Mouse (Mus musculus): ENCODE data around the gene Arid1b. TPM values are rescaled to one million over a fixed set of nuclear protein-coding genes. Genes with fewer than 3 reads are reported as not detected.

The Arid1b gene
- polyA plus RNA-seq, 1 experiment from 2014 or later = 20.5 TPM

DNA sequence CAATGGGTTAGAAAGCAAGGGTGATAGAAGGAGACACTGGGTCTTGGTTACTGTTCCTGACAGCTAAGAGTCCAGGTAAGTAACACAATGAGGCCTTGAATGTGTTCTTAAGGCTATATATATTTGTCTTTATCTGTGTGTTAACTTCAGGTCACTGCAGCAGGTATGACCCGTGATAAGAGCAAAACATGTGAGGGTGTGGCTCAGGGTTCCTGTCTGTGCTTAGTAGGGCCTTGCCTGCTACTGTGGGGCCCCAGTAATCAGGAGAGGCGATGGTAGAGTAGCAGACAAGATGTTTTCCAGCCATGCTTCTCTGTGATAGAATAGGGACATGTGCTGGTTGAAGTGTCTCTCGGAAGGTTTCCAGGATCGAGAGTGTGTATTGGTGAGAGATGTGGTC lies 118.0 kb downstream of the Arid1b start:
- Histone ChIP-seq H3K9ac (no peak overlapping the region), H3K9me3 (ENCODE audit: control insufficient read depth, low read length) (no peaks in the 10 kb centered on the region), H3K27me3 (ENCODE audit: control insufficient read depth, insufficient read depth, low read length) (no peaks in the 10 kb centered on the region), H3K4me1 (replicated peaks; ENCODE audit: control insufficient read depth, insufficient read depth, low read length) (peaks cover 28% of the 10 kb centered on the region), H3K4me2 (replicated peaks) (no peak overlapping the region), H3K4me3 (replicated peaks; ENCODE audit: low read length) (no peak overlapping the region), H3K27ac (no peak overlapping the region), H3K36me3 (replicated peaks; ENCODE audit: control insufficient read depth, insufficient read depth) (no peaks in the 10 kb centered on the region)
- 93% methylated on average over 4 of the region's 4 CpGs for WGBS
- DNase-seq (ENCODE audit: low spot score) (no peak), ATAC-seq (ENCODE audit: low FRiP score) (no peak)

DNA sequence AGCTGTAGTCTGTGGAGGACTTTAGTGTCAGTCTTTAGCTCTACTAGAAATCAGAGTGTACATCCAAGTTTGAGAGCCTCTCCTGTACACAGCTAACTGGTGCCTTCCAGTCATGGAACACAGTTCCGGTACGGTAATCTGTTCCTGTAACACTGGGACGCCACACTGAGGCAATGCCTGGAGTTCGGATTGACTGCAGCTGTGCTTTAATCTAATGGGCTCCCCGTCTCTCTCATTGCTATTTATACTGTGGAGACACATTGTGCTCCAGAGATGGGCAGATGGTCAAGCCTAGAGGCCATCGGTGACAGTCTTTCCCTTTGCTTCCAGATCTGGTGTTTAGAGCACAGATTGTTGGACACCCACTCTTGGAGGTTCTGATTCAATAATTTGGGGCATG lies 121.8 kb downstream of the Arid1b start:
- Histone ChIP-seq H3K9ac (no peak overlapping the region), H3K36me3 (replicated peaks; ENCODE audit: control insufficient read depth, insufficient read depth) (no peaks in the 10 kb centered on the region), H3K4me3 (replicated peaks; ENCODE audit: low read length) (no peak overlapping the region), H3K4me2 (replicated peaks) (no peak overlapping the region), H3K27ac (no peak overlapping the region), H3K4me1 (replicated peaks; ENCODE audit: control insufficient read depth, insufficient read depth, low read length) (peaks cover 18% of the 10 kb centered on the region), H3K27me3 (ENCODE audit: control insufficient read depth, insufficient read depth, low read length) (no peaks in the 10 kb centered on the region), H3K9me3 (ENCODE audit: control insufficient read depth, low read length) (no peaks in the 10 kb centered on the region)
- DNase-seq (ENCODE audit: low spot score) (no peak), ATAC-seq (ENCODE audit: low FRiP score) (no peak)
- 70% methylated on average over 6 of the region's 6 CpGs for WGBS

- no peak overlapping the region for H3K9ac ChIP-seq
- H3K27me3 ChIP-seq (ENCODE audit: control insufficient read depth, insufficient read depth, low read length) = no peaks in the 10 kb centered on the region
- H3K4me1 ChIP-seq (replicated peaks; ENCODE audit: control insufficient read depth, insufficient read depth, low read length) = peaks cover 21% of the 10 kb centered on the region
- no peaks in the 10 kb centered on the region for H3K9me3 ChIP-seq (ENCODE audit: control insufficient read depth, low read length)
- DNase-seq (ENCODE audit: low spot score) (no peak), ATAC-seq (ENCODE audit: low FRiP score) (no peak)
- H3K27ac ChIP-seq = no peak overlapping the region
- WGBS = 85% methylated on average over 2 of the region's 2 CpGs
- H3K4me3 ChIP-seq (replicated peaks; ENCODE audit: low read length) = no peak overlapping the region
- no peak overlapping the region for H3K4me2 ChIP-seq (replicated peaks)
- no peaks in the 10 kb centered on the region for H3K36me3 ChIP-seq (replicated peaks; ENCODE audit: control insufficient read depth, insufficient read depth)
Observed at GRCm38 (mm10) chr17:5116990-5117389, 122.9 kb downstream of the Arid1b start.

DNA sequence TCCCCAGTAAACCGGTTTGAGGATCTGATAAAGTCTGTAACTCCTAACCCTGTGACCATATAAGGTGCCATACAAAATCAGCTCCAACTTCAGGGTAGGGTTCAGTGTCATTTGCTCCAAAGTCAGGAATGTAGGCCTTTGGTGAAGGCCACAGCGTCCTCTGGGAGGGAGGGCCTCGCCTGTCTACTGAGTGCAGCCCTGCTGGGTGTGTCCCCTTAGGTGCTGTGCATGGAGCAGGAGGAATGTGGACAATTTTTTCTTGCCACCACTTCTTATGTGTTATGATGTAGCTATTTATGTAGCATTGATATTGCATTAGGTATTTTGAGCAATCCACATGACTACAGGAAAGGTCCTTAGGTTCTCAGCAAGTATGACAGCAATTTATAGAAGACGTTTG lies 124.0 kb downstream of the Arid1b start:
- Histone ChIP-seq H3K4me3 (replicated peaks; ENCODE audit: low read length) (no peak overlapping the region), H3K9ac (no peak overlapping the region), H3K9me3 (ENCODE audit: control insufficient read depth, low read length) (no peaks in the 10 kb centered on the region), H3K27ac (no peak overlapping the region), H3K4me1 (replicated peaks; ENCODE audit: control insufficient read depth, insufficient read depth, low read length) (peaks cover 25% of the 10 kb centered on the region), H3K27me3 (ENCODE audit: control insufficient read depth, insufficient read depth, low read length) (no peaks in the 10 kb centered on the region), H3K36me3 (replicated peaks; ENCODE audit: control insufficient read depth, insufficient read depth) (no peaks in the 10 kb centered on the region), H3K4me2 (replicated peaks) (no peak overlapping the region)
- 93% methylated on average over 4 of the region's 4 CpGs for WGBS
- DNase-seq (ENCODE audit: low spot score) = no peak
- ATAC-seq (ENCODE audit: low FRiP score) = no peak

GRCm38 (mm10) chr17:5124643-5125042 lies 130.5 kb downstream of the Arid1b start:
- Histone ChIP-seq H3K27me3 (ENCODE audit: control insufficient read depth, insufficient read depth, low read length) (no peaks in the 10 kb centered on the region), H3K4me1 (replicated peaks; ENCODE audit: control insufficient read depth, insufficient read depth, low read length) (peaks cover 17% of the 10 kb centered on the region), H3K36me3 (replicated peaks; ENCODE audit: control insufficient read depth, insufficient read depth) (no peaks in the 10 kb centered on the region), H3K9me3 (ENCODE audit: control insufficient read depth, low read length) (no peaks in the 10 kb centered on the region), H3K27ac (no peak overlapping the region), H3K4me3 (replicated peaks; ENCODE audit: low read length) (no peak overlapping the region), H3K9ac (no peak overlapping the region), H3K4me2 (replicated peaks) (no peak overlapping the region)
- no peak for DNase-seq (ENCODE audit: low spot score)
- no peak for ATAC-seq (ENCODE audit: low FRiP score)
- WGBS = 70% methylated on average over 2 of the region's 2 CpGs

DNA sequence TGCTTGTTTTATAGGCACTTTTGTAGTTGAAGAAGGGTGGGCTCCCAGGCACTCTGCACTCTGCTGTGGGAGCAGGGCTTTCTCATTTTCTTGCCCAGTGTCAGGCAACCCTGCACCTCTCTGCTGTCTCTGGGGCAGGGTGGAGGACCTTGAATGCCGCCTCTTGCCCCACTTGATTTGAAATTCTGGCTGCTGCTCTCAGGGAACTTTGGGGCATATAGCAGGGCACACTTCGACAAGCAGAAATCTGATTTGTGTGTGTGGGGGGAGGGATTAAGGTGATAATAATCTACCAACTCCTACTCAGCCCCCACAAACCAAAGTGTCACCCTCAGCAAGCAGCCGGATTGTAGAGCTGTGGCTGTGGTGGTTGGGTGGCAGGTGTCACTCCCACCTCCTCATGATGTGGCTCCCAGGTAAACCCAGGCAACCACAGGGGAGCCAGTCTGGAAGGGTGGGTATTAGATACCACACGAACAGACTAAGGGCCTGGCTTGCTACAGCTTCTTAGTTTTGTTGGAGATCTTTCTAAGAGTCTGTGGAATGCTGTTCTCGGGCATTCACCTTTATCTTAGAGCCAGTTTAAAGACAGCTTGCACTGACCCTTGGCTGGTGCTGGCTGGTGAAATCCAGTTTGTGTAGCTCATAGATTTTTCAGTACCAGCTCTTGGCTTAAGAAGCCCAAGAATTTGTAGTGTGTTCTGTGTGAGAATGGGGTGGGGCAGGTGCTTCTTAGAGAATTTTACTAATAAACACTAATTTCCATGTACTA lies 131.1 kb downstream of the Arid1b start:
- ATAC-seq (ENCODE audit: low FRiP score) (no peak), DNase-seq (ENCODE audit: low spot score) (no peak)
- H3K4me3 ChIP-seq (replicated peaks; ENCODE audit: low read length) = no peak overlapping the region
- 82% methylated on average over 5 of the region's 5 CpGs for WGBS
- no peaks in the 10 kb centered on the region for H3K9me3 ChIP-seq (ENCODE audit: control insufficient read depth, low read length)
- no peak overlapping the region for H3K4me2 ChIP-seq (replicated peaks)
- H3K36me3 ChIP-seq (replicated peaks; ENCODE audit: control insufficient read depth, insufficient read depth) = no peaks in the 10 kb centered on the region
- no peak overlapping the region for H3K9ac ChIP-seq
- peaks cover 17% of the 10 kb centered on the region for H3K4me1 ChIP-seq (replicated peaks; ENCODE audit: control insufficient read depth, insufficient read depth, low read length)
- H3K27ac ChIP-seq = no peak overlapping the region
- no peaks in the 10 kb centered on the region for H3K27me3 ChIP-seq (ENCODE audit: control insufficient read depth, insufficient read depth, low read length)

DNA sequence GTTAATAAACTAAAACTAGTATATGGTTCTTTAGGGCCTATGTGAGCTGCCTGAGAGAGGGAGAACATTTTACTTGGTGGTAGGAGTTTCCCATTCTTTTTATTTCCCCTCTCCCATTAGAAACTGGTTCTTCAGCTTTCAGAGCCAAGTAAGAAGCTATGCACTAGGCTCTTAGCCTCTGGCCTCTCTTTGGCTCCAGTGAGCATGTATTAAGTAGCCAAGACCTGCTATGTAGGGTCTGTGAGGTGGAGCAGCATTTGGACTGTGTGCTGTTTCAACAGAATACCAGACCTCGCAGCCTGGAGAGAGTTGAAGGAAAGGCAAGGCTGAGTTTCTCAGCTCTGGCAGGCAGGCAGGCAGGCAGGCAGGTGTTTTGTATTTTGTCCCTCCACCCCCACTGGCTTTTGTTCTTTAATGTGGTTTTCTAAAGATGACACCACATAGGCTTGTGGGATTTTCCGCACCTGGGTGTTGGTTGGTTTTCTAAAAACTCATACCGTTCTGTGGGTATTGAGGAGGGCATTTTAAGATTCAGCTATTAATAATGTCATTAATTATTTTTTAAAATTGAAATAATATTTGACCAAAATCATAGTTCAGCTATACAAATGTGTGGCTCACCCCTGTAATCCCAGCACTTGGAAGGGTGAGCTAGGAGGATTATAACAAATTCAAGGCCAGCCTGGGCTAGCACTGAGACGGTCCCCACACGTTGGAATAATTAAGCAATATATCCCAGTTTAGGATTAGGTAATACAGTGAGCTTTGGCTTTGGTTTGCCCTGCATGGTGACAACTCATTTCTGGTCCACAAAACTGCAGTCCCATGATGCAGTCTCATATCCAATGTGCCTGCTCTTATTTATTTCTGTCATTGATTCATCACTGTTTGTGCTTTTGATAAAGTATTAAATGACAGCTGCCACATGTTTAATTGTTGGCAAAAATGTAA lies 132.0 kb downstream of the Arid1b start:
- ATAC-seq (ENCODE audit: low FRiP score) = no peak
- DNase-seq (ENCODE audit: low spot score) = no peak
- Histone ChIP-seq H3K9ac (no peak overlapping the region), H3K9me3 (ENCODE audit: control insufficient read depth, low read length) (no peaks in the 10 kb centered on the region), H3K4me2 (replicated peaks) (no peak overlapping the region), H3K4me1 (replicated peaks; ENCODE audit: control insufficient read depth, insufficient read depth, low read length) (peaks cover 12% of the 10 kb centered on the region), H3K36me3 (replicated peaks; ENCODE audit: control insufficient read depth, insufficient read depth) (no peaks in the 10 kb centered on the region), H3K4me3 (replicated peaks; ENCODE audit: low read length) (no peak overlapping the region), H3K27ac (no peak overlapping the region), H3K27me3 (ENCODE audit: control insufficient read depth, insufficient read depth, low read length) (no peaks in the 10 kb centered on the region)
- WGBS = 90% methylated on average over 5 of the region's 5 CpGs

- H3K4me1 ChIP-seq (replicated peaks; ENCODE audit: control insufficient read depth, insufficient read depth, low read length) = peaks cover 4% of the 10 kb centered on the region
- no peak overlapping the region for H3K4me2 ChIP-seq (replicated peaks)
- no peaks in the 10 kb centered on the region for H3K9me3 ChIP-seq (ENCODE audit: control insufficient read depth, low read length)
- WGBS = 83% methylated on average over 2 of the region's 2 CpGs
- H3K36me3 ChIP-seq (replicated peaks; ENCODE audit: control insufficient read depth, insufficient read depth) = no peaks in the 10 kb centered on the region
- H3K27ac ChIP-seq = no peak overlapping the region
- DNase-seq (ENCODE audit: low spot score) = no peak
- H3K4me3 ChIP-seq (replicated peaks; ENCODE audit: low read length) = no peak overlapping the region
- H3K9ac ChIP-seq = no peak overlapping the region
- H3K27me3 ChIP-seq (ENCODE audit: control insufficient read depth, insufficient read depth, low read length) = no peaks in the 10 kb centered on the region
- no peak for ATAC-seq (ENCODE audit: low FRiP score)
Observed at GRCm38 (mm10) chr17:5129606-5130005, 135.5 kb downstream of the Arid1b start.

DNA sequence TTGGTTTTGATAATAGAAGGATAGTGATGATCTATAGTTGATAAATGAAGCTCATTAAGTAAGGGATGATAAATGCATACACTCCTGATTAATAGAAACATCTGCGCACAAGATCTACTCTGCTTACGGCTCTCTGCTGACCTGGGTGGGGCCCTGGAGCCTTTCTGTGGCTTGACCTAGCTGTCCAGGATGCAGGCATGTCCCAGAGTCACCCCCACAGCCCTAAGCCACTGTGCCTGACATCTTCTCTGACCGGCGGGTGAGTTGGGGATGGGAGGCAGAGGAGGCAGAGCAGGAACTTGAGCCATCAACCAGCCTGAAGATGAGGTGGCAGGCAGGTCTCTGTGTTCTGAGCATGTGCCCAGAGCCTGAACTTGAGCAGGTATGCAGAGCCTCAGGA lies 136.0 kb downstream of the Arid1b start:
- H3K27ac ChIP-seq = no peak overlapping the region
- H3K4me3 ChIP-seq (replicated peaks; ENCODE audit: low read length) = no peak overlapping the region
- peaks cover 4% of the 10 kb centered on the region for H3K4me1 ChIP-seq (replicated peaks; ENCODE audit: control insufficient read depth, insufficient read depth, low read length)
- H3K9ac ChIP-seq = no peak overlapping the region
- DNase-seq (ENCODE audit: low spot score) (no peak), ATAC-seq (ENCODE audit: low FRiP score) (no peak)
- no peaks in the 10 kb centered on the region for H3K9me3 ChIP-seq (ENCODE audit: control insufficient read depth, low read length)
- no peak overlapping the region for H3K4me2 ChIP-seq (replicated peaks)
- no peaks in the 10 kb centered on the region for H3K36me3 ChIP-seq (replicated peaks; ENCODE audit: control insufficient read depth, insufficient read depth)
- no peaks in the 10 kb centered on the region for H3K27me3 ChIP-seq (ENCODE audit: control insufficient read depth, insufficient read depth, low read length)
- 82% methylated on average over 4 of the region's 4 CpGs for WGBS

Data from hindbrain, embryonic 14.5 days (tissue).